Mouse (Mus musculus): ENCODE data around the gene Art1.

DNA sequence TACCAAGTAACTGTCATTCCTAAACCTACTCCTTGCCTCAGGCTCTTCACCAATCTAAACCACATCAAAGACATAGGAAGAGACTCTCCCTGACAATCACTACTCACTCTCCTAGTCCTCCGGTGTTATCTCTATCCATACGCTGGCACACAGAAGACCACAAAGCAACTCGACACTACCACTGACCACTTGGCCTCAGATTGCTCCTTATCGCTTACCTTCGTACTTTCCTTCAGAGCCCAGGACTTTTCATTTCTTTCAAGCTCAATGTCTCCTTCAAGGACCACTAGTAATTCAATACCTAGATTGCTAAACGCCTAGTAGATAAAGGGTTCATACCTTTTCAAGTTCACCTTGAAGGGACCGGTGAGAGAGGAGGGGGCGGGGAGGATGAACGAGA is 37.7 kb upstream of the Art1 start:
- no peak for TF ChIP-seq CTCF (IDR thresholded peaks at IDR 0.05; ENCODE audit: low read depth, low read length)
- TF ChIP-seq POLR2A (IDR thresholded peaks at IDR 0.05; ENCODE audit: insufficient read depth, low read length): no peak
- no peak for TF ChIP-seq EP300 (IDR thresholded peaks at IDR 0.05; ENCODE audit: insufficient read depth, low read depth, low read length)

All from ES-Bruce4 (cell line).